8 mouse cellular contexts compared by ENCODE assay signal in the genomic region with DNA sequence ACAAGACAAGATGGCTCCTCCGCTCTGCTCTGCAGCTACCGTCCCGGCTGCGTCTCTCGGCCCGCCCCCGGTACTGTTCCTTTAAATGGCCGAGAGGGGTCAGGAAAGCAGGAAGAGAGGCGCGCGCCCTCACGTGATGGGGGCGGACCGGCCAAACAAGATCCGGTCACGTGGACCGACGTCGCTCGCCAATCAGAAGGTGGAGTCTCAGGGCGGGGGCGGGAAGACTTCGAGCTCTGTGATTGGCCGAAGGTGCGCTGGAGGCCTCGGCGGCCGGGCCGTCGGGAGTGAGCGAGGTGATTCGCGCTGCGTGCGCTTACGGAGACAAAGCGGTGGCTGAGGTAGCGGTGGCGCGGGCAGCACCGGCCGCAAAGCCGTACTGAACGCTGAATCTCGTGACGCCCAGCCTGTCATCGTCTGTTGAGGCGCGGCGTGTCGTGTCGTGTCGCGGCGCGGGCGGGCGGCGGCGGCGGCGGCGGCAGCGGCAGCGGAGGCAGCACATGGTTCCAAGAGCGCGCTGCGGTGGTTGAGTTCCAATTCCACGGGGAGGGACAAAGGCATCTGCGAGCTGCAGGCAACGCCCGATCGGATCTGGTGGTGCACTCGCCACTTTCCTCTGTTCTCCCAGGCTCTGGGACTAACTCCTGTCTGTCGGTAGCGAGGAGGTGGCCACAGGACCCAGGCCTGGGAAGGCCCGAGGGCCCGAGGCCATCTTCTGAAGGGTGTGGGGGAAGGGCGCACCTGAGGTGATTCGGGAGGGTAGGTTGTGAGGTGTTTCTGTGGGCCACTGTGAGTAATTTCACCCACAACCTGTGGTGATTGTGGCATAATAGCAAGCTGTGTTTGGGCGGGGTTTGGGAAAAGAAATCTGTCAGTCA. TPM values are rescaled to one million over a fixed set of nuclear protein-coding genes. Genes with fewer than 3 reads are reported as not detected.
DNase-seq lines count a peak whose midpoint lies in the region; ATAC-seq lines count a peak whose summit lies in the region.

Gene Morc2a, plus strand, starts transcription at position 228 of the 878 bp plus-strand sequence.

- no peaks in the 10 kb centered on the region for H3K27me3 ChIP-seq in heart, embryonic 13.5 days (replicated peaks)
- no peaks in the 10 kb centered on the region for H3K27me3 ChIP-seq in liver, embryonic 12.5 days (replicated peaks)
- no peaks in the 10 kb centered on the region for H3K27me3 ChIP-seq in stomach, embryonic 15.5 days (replicated peaks)

- peak within 1 kb of the TSS; percentile 88 for H3K27ac ChIP-seq in brown adipose tissue, adult 24 weeks (replicated peaks; ENCODE audit: low read depth, low read length)
- peak within 1 kb of the TSS; percentile 92 for H3K27ac ChIP-seq in heart, embryonic 13.5 days (replicated peaks)
- peak within 1 kb of the TSS; percentile 92 for H3K27ac ChIP-seq in liver, embryonic 12.5 days
- peak within 1 kb of the TSS; percentile 90 for H3K27ac ChIP-seq in stomach, embryonic 15.5 days

- peaks cover 42% of the 10 kb centered on the region for H3K36me3 ChIP-seq in heart, embryonic 13.5 days
- H3K36me3 ChIP-seq in liver, embryonic 12.5 days, result peaks cover 49% of the 10 kb centered on the region
- H3K36me3 ChIP-seq in stomach, embryonic 15.5 days, result peaks cover 23% of the 10 kb centered on the region

- H3K4me2 ChIP-seq in heart, embryonic 13.5 days, result peak within 1 kb of the TSS; percentile 80
- H3K4me2 ChIP-seq in liver, embryonic 12.5 days, result peak within 1 kb of the TSS; percentile 92
- peak within 1 kb of the TSS; percentile 87 for H3K4me2 ChIP-seq in stomach, embryonic 15.5 days

- H3K4me1 ChIP-seq in brown adipose tissue, adult 24 weeks (ENCODE audit: control insufficient read depth, insufficient read depth, insufficient read length, low read length), result peaks cover 6% of the 10 kb centered on the region; the same call in 1 of the 2 replicates
- peaks cover 40% of the 10 kb centered on the region for H3K4me1 ChIP-seq in heart, embryonic 13.5 days
- peaks cover 29% of the 10 kb centered on the region for H3K4me1 ChIP-seq in liver, embryonic 12.5 days
- H3K4me1 ChIP-seq in stomach, embryonic 15.5 days, result peaks cover 7% of the 10 kb centered on the region; the same call in 1 of the 2 replicates

- peak within 1 kb of the TSS; percentile 99 for H3K9ac ChIP-seq in heart, embryonic 13.5 days
- peak within 1 kb of the TSS; percentile 99 for H3K9ac ChIP-seq in liver, embryonic 12.5 days
- H3K9ac ChIP-seq in stomach, embryonic 15.5 days, result peak within 1 kb of the TSS; percentile 82

- ATAC-seq in heart, embryonic 13.5 days (ENCODE audit: extremely low read depth, insufficient number of reproducible peaks, low FRiP score, low TSS enrichment), result peak; percentile 98
- peak; percentile 97 for ATAC-seq in liver, embryonic 12.5 days
- peak; percentile 98 for ATAC-seq in stomach, embryonic 15.5 days (ENCODE audit: insufficient read depth, low FRiP score, low read depth)

- peak; percentile 99 for DNase-seq in CD4-positive, CD25-positive, alpha-beta regulatory T cell, adult 2 months (ENCODE audit: low read depth, low spot score)
- DNase-seq in fat pad, adult 2 months (ENCODE audit: extremely low read depth, low read depth, low spot score), result peak; percentile 76
- DNase-seq in kidney, postnatal 10 days, result peak; percentile 98
- DNase-seq in natural killer cell, adult 2 months (ENCODE audit: low spot score in 2 of 2), result peak; percentile 95 to 97

- WGBS in heart, embryonic 13.5 days, result under 1% methylated on average over 81 of the region's 81 CpGs
- WGBS in liver, embryonic 12.5 days (ENCODE audit: insufficient replicate concordance), result 1% methylated on average over 81 of the region's 81 CpGs
- WGBS in stomach, embryonic 15.5 days, result 1% methylated on average over 79 of the region's 81 CpGs

- H3K9me3 ChIP-seq in heart, embryonic 13.5 days, result no peaks in the 10 kb centered on the region
- H3K9me3 ChIP-seq in liver, embryonic 12.5 days (replicated peaks), result peaks cover 14% of the 10 kb centered on the region
- no peaks in the 10 kb centered on the region for H3K9me3 ChIP-seq in stomach, embryonic 15.5 days

- peak within 1 kb of the TSS; percentile 96 for H3K4me3 ChIP-seq in brown adipose tissue, adult 24 weeks (ENCODE audit: insufficient read depth, low read depth, low read length)
- H3K4me3 ChIP-seq in heart, embryonic 13.5 days, result peak within 1 kb of the TSS; percentile 98
- H3K4me3 ChIP-seq in liver, embryonic 12.5 days, result peak within 1 kb of the TSS; percentile 98
- H3K4me3 ChIP-seq in stomach, embryonic 15.5 days (replicated peaks), result peak within 1 kb of the TSS; percentile 84

RNA-seq across cellular contexts. Expression of gene Morc2a, which starts in this region (rescaled TPM):
- 5.7 and 7.9 TPM in 2 replicates for polyA plus RNA-seq in brown adipose tissue, adult 24 weeks (2012; ENCODE audit: insufficient read depth, insufficient read length, missing spikeins)
- 18.0 and 20.4 TPM in 2 replicates for polyA plus RNA-seq in heart, embryonic 13.5 days (2015; fragmentation: Nextera tagmentation; extraction: Ambion mirVana)
- 15.2 TPM in 2 replicates for polyA plus RNA-seq in liver, embryonic 12.5 days (2016; fragmentation: Nextera tagmentation; extraction: Ambion mirVana)
- 23.4 and 25.8 TPM in 2 replicates for polyA plus RNA-seq in stomach, embryonic 15.5 days (2015; fragmentation: Nextera tagmentation; extraction: Ambion mirVana)

Comparison
In these comparisons a context has a peak if more than half of its experiments do, and no peak if none do; other contexts are left out.
1. Peak in every context shown above with its lines: DNase-seq, ATAC-seq, H3K4me3 ChIP-seq and H3K27ac ChIP-seq.